ENCODE assay signal across 10 mouse cellular contexts in genomic region chr15:85477584-85477983, GRCm38 (mm10). TPM values are rescaled to one million over a fixed set of nuclear protein-coding genes. Genes with fewer than 3 reads are reported as not detected.
A peak's percentile ranks its signal among the peaks of the same experiment; 100 is the strongest.
DNase-seq lines count a peak whose midpoint lies in the region; ATAC-seq and TF ChIP-seq lines count a peak whose summit lies in the region.
"Had no signal": no experiment of that assay in that cellular context is flagged by ENCODE, and none has a peak within 500 bp of the region (broad histone marks: within the 10 kb centered on the region; RNA-seq: fewer than 3 reads in every experiment).

No protein-coding gene starts in this region.

- peak; percentile 97 for DNase-seq in midbrain, embryonic 11.5 days (ENCODE audit: low spot score, missing footprints)
- peak; percentile 86 for DNase-seq in Muller cell, postnatal 12 days (ENCODE audit: inconsistent ontology term)
- peak; percentile 32 for DNase-seq in c-Kit-positive CD71-positive TER-119-negative erythroid progenitor cells, embryonic 14.5 days (ENCODE audit: low read depth)
- DNase-seq in heart, postnatal 14 days, result peak; percentile 64 to 80
- peak; percentile 53 for DNase-seq in lung, postnatal 0 days (ENCODE audit: low spot score)
- peak; percentile 16 to 31 for DNase-seq in spleen, postnatal 36 days (ENCODE audit: low spot score in 2 of 2)

- H3K27me3 ChIP-seq in midbrain, embryonic 11.5 days (ENCODE audit: control insufficient read depth, insufficient read depth, low read length), result peaks cover 12% of the 10 kb centered on the region
- H3K27me3 ChIP-seq in midbrain, embryonic 16.5 days (ENCODE audit: control insufficient read depth, insufficient read depth, low read depth, low read length), result no peaks in the 10 kb centered on the region
- H3K27me3 ChIP-seq in lung, postnatal 0 days (replicated peaks; ENCODE audit: insufficient read depth, low read length), result no peaks in the 10 kb centered on the region

- H3K4me2 ChIP-seq in midbrain, embryonic 11.5 days, result no peak overlapping the region
- no peak overlapping the region for H3K4me2 ChIP-seq in midbrain, embryonic 16.5 days (ENCODE audit: low read length)
- H3K4me2 ChIP-seq in lung, postnatal 0 days (replicated peaks; ENCODE audit: low read depth, low read length), result no peak overlapping the region

- H3K9ac ChIP-seq in midbrain, embryonic 11.5 days (ENCODE audit: low read length), result no peak overlapping the region
- no peak overlapping the region for H3K9ac ChIP-seq in midbrain, embryonic 16.5 days (ENCODE audit: low read depth, low read length)
- no peak overlapping the region for H3K9ac ChIP-seq in lung, postnatal 0 days (replicated peaks; ENCODE audit: low read depth)

- H3K27ac ChIP-seq in midbrain, embryonic 11.5 days (ENCODE audit: low read depth, low read length), result no peak overlapping the region
- H3K27ac ChIP-seq in midbrain, embryonic 16.5 days (ENCODE audit: low read length), result no peak overlapping the region
- no peak overlapping the region for H3K27ac ChIP-seq in lung, postnatal 0 days (ENCODE audit: low read length)

- H3K4me1 ChIP-seq in midbrain, embryonic 11.5 days (ENCODE audit: control insufficient read depth, insufficient read depth, low read length), result peaks cover 18% of the 10 kb centered on the region
- H3K4me1 ChIP-seq in midbrain, embryonic 16.5 days (ENCODE audit: control insufficient read depth, insufficient read depth, low read length), result peaks cover 3% of the 10 kb centered on the region; the same call in 1 of the 2 replicates
- no peaks in the 10 kb centered on the region for H3K4me1 ChIP-seq in lung, postnatal 0 days (ENCODE audit: insufficient read depth, low read depth, low read length)

- no peaks in the 10 kb centered on the region for H3K36me3 ChIP-seq in midbrain, embryonic 11.5 days (ENCODE audit: control insufficient read depth, insufficient read depth, low read length)
- H3K36me3 ChIP-seq in midbrain, embryonic 16.5 days (ENCODE audit: control insufficient read depth, insufficient read depth, low read length), result no peaks in the 10 kb centered on the region; the same call in 1 of the 2 replicates
- no peaks in the 10 kb centered on the region for H3K36me3 ChIP-seq in lung, postnatal 0 days (ENCODE audit: insufficient read depth, low read length)

- TF ChIP-seq CTCF in lung, postnatal 0 days (IDR thresholded peaks at IDR 0.05), result peak; percentile 90

- WGBS in midbrain, embryonic 11.5 days, result 45% methylated on average over 1 of the region's 1 CpGs
- WGBS in midbrain, embryonic 16.5 days, result 33% methylated on average over 1 of the region's 1 CpGs
- WGBS in lung, postnatal 0 days, result 33% methylated on average over 1 of the region's 1 CpGs

- intact Hi-C loops in heart, postnatal 14 days (cut with DNase I), result loop anchor here (1.0 to 5.0 kb wide), 3 partner anchors 105 to 210 kb away; partner anchors contain the start of gene Wnt7b

- peak; percentile 43 for ATAC-seq in midbrain, embryonic 11.5 days (ENCODE audit: low FRiP score)
- ATAC-seq in midbrain, embryonic 16.5 days, result no peak
- no peak for ATAC-seq in lung, postnatal 0 days
- ATAC-seq in activated CD4-positive, CD25-positive, alpha-beta regulatory T cell, adult 4 months, result no peak

- H3K4me3 ChIP-seq in midbrain, embryonic 11.5 days (ENCODE audit: low read depth, low read length), result no peak overlapping the region
- H3K4me3 ChIP-seq in midbrain, embryonic 16.5 days (ENCODE audit: low read depth, low read length), result no peak overlapping the region
- no peak overlapping the region for H3K4me3 ChIP-seq in lung, postnatal 0 days (ENCODE audit: low read depth, low read length)

- TF ChIP-seq EP300 in lung, postnatal 0 days (IDR thresholded peaks at IDR 0.05), result no peak

- H3K9me3 ChIP-seq in midbrain, embryonic 11.5 days (ENCODE audit: control insufficient read depth, low read length), result no peaks in the 10 kb centered on the region
- no peaks in the 10 kb centered on the region for H3K9me3 ChIP-seq in midbrain, embryonic 16.5 days (replicated peaks; ENCODE audit: control insufficient read depth, low read length, poor library complexity, severe bottlenecking)
- H3K9me3 ChIP-seq in lung, postnatal 0 days (ENCODE audit: low read length), result no peaks in the 10 kb centered on the region

RNA-seq across cellular contexts. Expression of gene 7530416G11Rik, which starts 25.4 kb away (rescaled TPM):
- not detected in 2 replicates for polyA plus RNA-seq in midbrain, embryonic 11.5 days (2014; fragmentation: Nextera tagmentation; extraction: Ambion mirVana)
- polyA plus RNA-seq in midbrain, embryonic 16.5 days (2015; fragmentation: Nextera tagmentation; extraction: Ambion mirVana), result not detected in 2 replicates
- total RNA-seq in heart, postnatal 14 days (2021), result not detected
- polyA plus RNA-seq in lung, postnatal 0 days (2015; fragmentation: Nextera tagmentation; extraction: Ambion mirVana), result not detected in 2 replicates
- not detected for polyA plus RNA-seq in activated CD4-positive, CD25-positive, alpha-beta regulatory T cell, adult 4 months (2017; shearing (Covaris generic))
- polyA plus RNA-seq: heart, embryonic 16.5 days; neural tube, embryonic 14.5 days had no signal

Comparison
In these comparisons a context has a peak if more than half of its experiments do, and no peak if none do; other contexts are left out.
1. DNase-seq: peak in every context shown above with its lines; median percentile 97 in midbrain, embryonic 11.5 days; 86 in Muller cell, postnatal 12 days; 72 in heart, postnatal 14 days; 53 in lung, postnatal 0 days; 32 in c-Kit-positive CD71-positive TER-119-negative erythroid progenitor cells, embryonic 14.5 days; 24 in spleen, postnatal 36 days.